Mouse (Mus musculus) lung, postnatal 0 days (tissue): ENCODE measurements at regions not wholly inside any gene's neighbourhood (a gene's known extent, or its start where the extent isn't known, plus 50 kb on each side); places are given as distances from the start of the nearest gene placed in this dataset.

Experiments used
- ATAC-seq: fragments of 200-750 bp; cut with Nextera tagmentation; 2 replicates; pipeline ENCODE4 v1.8.0; 2017; ENCODE audit warnings: moderate library complexity
- DNase-seq: peaks from one replicate; pipeline ENCODE4 v3.0.0-alpha.2; 2016; ENCODE audit warnings: low spot score
- H3K27ac ChIP-seq: fragments of 300-500 bp; sonication (generic); 2 replicates; pipeline ENCODE4 v1.5.1; 2014; ENCODE audit warnings: antibody characterized with exemption, mild to moderate bottlenecking, low read length, mixed read lengths
- H3K27me3 ChIP-seq: fragments of 300-500 bp; sonication (generic); replicated peaks from 2 replicates; pipeline ENCODE4 v1.6.1; 2014; ENCODE audit warnings: low read length, mixed read lengths; ENCODE audit not compliant: insufficient read depth
- H3K36me3 ChIP-seq: fragments of 300-500 bp; sonication (generic); 2 replicates; pipeline ENCODE4 v1.6.1; 2014; ENCODE audit warnings: low read length, mixed read lengths; ENCODE audit not compliant: insufficient read depth
- H3K4me1 ChIP-seq: fragments of 300-500 bp; sonication (generic); 2 replicates; pipeline ENCODE4 v1.6.1; 2014; ENCODE audit warnings: antibody characterized with exemption, low read depth, low read length, mixed read lengths; ENCODE audit not compliant: insufficient read depth
- H3K4me2 ChIP-seq: fragments of 300-500 bp; sonication (generic); replicated peaks from 2 replicates; pipeline ENCODE4 v1.6.1; 2014; ENCODE audit warnings: low read depth, mild to moderate bottlenecking, low read length, moderate library complexity, mixed read lengths
- H3K4me3 ChIP-seq: fragments of 300-500 bp; sonication (generic); 2 replicates; pipeline ENCODE4 v1.5.1; 2014; ENCODE audit warnings: low read depth, low read length
- H3K9ac ChIP-seq: fragments of 300-500 bp; sonication (generic); replicated peaks from 2 replicates; pipeline ENCODE4 v1.6.1; 2014; ENCODE audit warnings: low read depth, mild to moderate bottlenecking
- H3K9me3 ChIP-seq: fragments of 300-500 bp; sonication (generic); 2 replicates; pipeline ENCODE4 v1.6.1; 2016; ENCODE audit warnings: low read length, mixed read lengths
- CTCF ChIP-seq: IDR thresholded peaks from 2 replicates; pipeline ENCODE4 v1.5.1; 2016; ENCODE audit warnings: antibody characterized with exemption, mild to moderate bottlenecking
- EP300 ChIP-seq: IDR thresholded peaks from 2 replicates; pipeline ENCODE4 v1.6.1; 2016; ENCODE audit warnings: antibody characterized with exemption, mild to moderate bottlenecking, control low read depth
- WGBS: fragments of 180-500 bp; shearing (Covaris S2); extraction: QIAGEN DNeasy Blood & Tissue Kit; methylation state at CpG from one replicate; pipeline ENCODE4 v1.1.7; 2014; 5-methylcytosine and 5-hydroxymethylcytosine counted together

DNA sequence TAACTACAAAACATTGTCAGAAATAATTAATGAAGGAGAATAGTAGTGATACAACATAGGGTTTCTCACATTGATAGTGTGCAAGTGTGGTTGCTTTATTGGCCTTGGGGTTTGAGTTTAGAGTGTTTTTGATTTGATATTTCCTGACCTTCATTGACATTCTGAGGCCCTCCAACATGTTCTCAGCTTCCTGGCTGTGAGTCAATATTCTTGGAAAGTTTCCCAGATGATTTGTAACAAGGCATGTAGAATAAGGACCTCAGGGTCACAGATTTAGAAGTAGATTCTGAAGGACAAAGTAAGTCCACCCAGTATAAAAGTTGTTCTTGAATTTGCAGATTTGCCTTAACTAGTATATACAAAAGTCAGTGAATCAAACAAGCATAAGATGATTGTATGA lies 969.7 kb upstream of the Pcdh9 start:
- H3K4me3 ChIP-seq, result no peak overlapping the region
- H3K4me2 ChIP-seq, result no peak overlapping the region
- TF ChIP-seq EP300, result no peak
- TF ChIP-seq CTCF, result no peak
- no peak for ATAC-seq
- H3K36me3 ChIP-seq, result no peaks in the 10 kb centered on the region
- H3K27me3 ChIP-seq, result no peaks in the 10 kb centered on the region
- no peaks in the 10 kb centered on the region for H3K9me3 ChIP-seq
- H3K9ac ChIP-seq, result no peak overlapping the region
- DNase-seq, result no peak
- no peaks in the 10 kb centered on the region for H3K4me1 ChIP-seq
- H3K27ac ChIP-seq, result no peak overlapping the region

DNA sequence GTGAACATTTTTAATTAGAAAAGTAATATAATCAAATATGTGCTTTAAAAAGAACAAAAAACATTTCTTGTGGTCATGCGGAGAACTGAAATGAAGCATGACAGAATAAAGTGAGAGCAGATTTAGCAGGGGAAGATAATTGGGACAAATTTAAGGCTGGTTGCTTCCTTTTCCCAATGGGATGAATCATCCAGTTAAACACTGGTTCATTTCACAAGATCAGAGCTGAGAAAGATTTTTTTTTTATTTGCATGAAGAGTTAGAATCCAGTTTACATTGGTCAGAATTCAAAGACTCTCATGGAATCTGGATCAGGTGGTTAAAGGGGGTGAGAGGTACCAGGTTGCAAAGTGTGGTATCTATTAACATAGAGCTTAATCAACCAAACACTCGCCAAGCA lies 978.5 kb upstream of the Pcdh9 start:
- DNase-seq (no peak), ATAC-seq (no peak)
- WGBS, result 70% methylated on average over 2 of the region's 2 CpGs
- Histone ChIP-seq H3K36me3 (no peaks in the 10 kb centered on the region), H3K4me3 (no peak overlapping the region), H3K27me3 (no peaks in the 10 kb centered on the region), H3K9me3 (no peaks in the 10 kb centered on the region), H3K4me1 (no peaks in the 10 kb centered on the region), H3K9ac (no peak overlapping the region), H3K4me2 (no peak overlapping the region), H3K27ac (no peak overlapping the region)
- TF ChIP-seq CTCF (no peak), EP300 (no peak)

DNA sequence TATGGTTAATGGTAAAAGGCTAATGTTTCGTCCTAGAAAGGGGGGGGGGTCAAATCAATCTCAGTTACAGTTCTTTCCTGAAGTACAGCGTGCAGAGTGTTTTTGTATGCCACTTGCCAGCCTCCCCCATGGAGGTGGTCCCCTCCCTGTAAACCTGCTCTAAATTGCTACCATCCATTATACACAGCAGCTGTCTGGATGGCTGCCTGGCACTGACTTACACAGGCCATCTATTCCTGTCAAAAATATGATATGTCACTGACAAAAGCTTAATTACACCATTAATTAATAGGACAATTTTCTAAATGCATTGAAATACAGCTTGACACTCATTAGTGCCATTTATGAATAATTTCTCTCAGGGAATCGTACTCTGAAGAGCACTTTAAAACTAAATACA lies 995.0 kb upstream of the 4921530L21Rik start:
- no peak overlapping the region for H3K9ac ChIP-seq
- ATAC-seq, result no peak
- H3K4me1 ChIP-seq, result no peaks in the 10 kb centered on the region
- no peaks in the 10 kb centered on the region for H3K36me3 ChIP-seq
- H3K4me3 ChIP-seq, result no peak overlapping the region
- H3K9me3 ChIP-seq, result no peaks in the 10 kb centered on the region
- WGBS, result 59% methylated on average over 3 of the region's 3 CpGs
- no peak for DNase-seq
- TF ChIP-seq EP300 (no peak), CTCF (no peak)
- H3K27me3 ChIP-seq, result no peaks in the 10 kb centered on the region
- H3K27ac ChIP-seq, result no peak overlapping the region
- H3K4me2 ChIP-seq, result no peak overlapping the region

DNA sequence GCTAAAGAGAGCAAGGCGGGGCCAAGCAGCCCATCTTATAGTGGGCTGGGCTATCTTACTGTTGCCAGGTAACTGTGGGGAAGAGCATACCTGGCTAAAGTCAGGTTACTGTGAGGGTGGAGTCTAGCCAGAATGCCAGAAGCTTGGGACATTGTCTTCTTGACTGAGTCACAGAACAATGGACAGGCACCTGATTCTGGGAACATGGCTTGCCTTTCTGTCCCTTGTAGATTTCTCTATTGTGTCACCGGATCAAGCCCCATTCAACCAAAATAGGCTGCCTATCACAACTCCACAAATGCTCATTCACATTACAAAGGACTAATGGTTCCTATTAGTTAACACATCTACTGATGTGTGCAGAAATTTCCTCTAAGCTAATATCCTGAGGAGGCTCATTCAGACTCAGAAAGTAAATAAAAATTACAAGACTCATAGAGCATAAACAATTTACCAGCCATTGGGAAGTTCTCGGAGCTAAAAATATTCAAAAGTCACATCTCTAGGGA lies 985.7 kb upstream of the 4921530L21Rik start:
- Histone ChIP-seq H3K36me3 (no peaks in the 10 kb centered on the region), H3K27me3 (no peaks in the 10 kb centered on the region), H3K9ac (no peak overlapping the region), H3K27ac (no peak overlapping the region), H3K9me3 (no peaks in the 10 kb centered on the region), H3K4me1 (no peaks in the 10 kb centered on the region), H3K4me3 (no peak overlapping the region), H3K4me2 (no peak overlapping the region)
- no peak for DNase-seq
- ATAC-seq, result no peak
- 79% methylated on average over 3 of the region's 3 CpGs for WGBS
- TF ChIP-seq EP300 (no peak), CTCF (no peak)

DNA sequence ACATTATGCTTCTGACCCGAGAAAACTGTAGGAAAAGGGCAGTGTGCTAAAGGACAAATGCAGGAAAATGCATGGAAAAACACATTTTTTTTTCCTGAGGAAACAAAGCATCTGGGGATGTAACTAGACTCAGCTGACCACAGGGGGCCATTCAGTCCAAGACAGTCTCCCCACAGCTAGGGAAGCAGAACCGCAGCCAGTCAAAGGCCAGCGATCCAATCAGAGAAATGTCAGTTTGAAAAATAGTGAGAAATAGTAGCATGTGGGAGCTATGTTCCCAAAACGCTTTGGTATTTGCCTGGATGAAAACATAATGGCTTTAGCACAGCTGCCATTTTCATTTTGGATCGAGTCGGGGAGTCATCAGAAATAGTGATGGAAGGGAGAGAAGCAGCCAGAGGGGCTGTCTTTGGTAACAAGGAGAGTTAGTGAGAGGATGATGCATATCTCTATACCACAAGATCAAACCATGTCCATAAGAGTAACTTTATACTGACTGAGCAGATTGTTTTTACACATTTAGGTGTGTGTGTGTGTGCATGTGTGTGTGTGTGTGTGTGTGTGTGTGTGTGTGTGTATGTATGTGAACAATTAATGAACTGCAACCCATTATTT lies 982.3 kb upstream of the 4921530L21Rik start:
- DNase-seq, result no peak
- H3K4me1 ChIP-seq, result no peaks in the 10 kb centered on the region
- H3K4me2 ChIP-seq, result no peak overlapping the region
- no peaks in the 10 kb centered on the region for H3K27me3 ChIP-seq
- no peaks in the 10 kb centered on the region for H3K9me3 ChIP-seq
- no peak overlapping the region for H3K27ac ChIP-seq
- H3K4me3 ChIP-seq, result no peak overlapping the region
- WGBS, result 74% methylated on average over 6 of the region's 6 CpGs
- H3K9ac ChIP-seq, result no peak overlapping the region
- no peaks in the 10 kb centered on the region for H3K36me3 ChIP-seq
- no peak for ATAC-seq
- TF ChIP-seq CTCF (no peak), EP300 (no peak)

DNA sequence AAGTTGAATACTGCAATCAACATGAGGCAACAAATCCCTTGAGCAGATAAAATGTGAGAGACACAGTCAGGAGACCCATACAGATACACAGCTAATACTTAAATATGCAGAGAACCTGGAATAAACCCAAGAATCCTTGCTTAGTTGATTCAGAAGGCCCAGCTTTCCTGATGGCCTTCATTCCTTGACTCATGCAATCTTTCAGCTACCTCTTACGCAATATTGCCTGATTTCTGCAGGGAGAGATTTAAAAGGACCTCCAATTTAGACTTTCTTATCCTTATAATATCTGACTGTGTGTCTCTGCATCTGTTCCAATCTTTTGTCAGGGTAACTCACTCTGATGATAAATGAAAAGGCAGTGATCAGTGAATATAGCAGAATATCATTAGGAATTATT lies 968.7 kb upstream of the 4921530L21Rik start:
- Histone ChIP-seq H3K27me3 (no peaks in the 10 kb centered on the region), H3K4me1 (no peaks in the 10 kb centered on the region), H3K27ac (no peak overlapping the region), H3K36me3 (no peaks in the 10 kb centered on the region), H3K4me3 (no peak overlapping the region), H3K4me2 (no peak overlapping the region), H3K9ac (no peak overlapping the region), H3K9me3 (no peaks in the 10 kb centered on the region)
- TF ChIP-seq CTCF (no peak), EP300 (no peak)
- no peak for ATAC-seq
- peak; percentile 5 for DNase-seq
- WGBS, result 84% methylated on average over 1 of the region's 1 CpGs

DNA sequence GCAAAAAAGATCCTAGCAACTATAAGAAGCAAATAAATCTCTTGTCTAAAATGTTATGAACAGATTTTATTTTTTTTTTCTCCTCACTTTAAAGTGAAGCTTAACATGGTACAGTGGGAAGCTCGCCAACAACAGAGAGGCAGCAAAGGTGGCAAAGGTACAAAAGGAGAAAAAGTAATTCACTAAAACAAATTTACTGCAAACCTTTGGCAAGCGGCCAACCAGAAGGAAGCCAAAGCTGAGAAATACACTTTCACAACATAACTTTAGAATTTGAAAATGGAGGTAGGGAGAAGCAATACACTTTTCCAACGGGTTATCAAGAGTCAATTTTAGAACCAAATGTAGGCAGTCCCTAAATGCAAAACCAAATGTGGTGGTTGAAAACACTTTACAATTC lies 939.6 kb upstream of the 4921530L21Rik start:
- ATAC-seq (no peak), DNase-seq (no peak)
- Histone ChIP-seq H3K4me1 (no peaks in the 10 kb centered on the region), H3K4me2 (no peak overlapping the region), H3K4me3 (no peak overlapping the region), H3K9me3 (no peaks in the 10 kb centered on the region), H3K27me3 (no peaks in the 10 kb centered on the region), H3K27ac (no peak overlapping the region), H3K36me3 (no peaks in the 10 kb centered on the region), H3K9ac (no peak overlapping the region)
- WGBS, result 52% methylated on average over 3 of the region's 3 CpGs
- TF ChIP-seq CTCF (no peak), EP300 (no peak)
